Mouse (Mus musculus): ENCODE measurements around the gene Pla2g2f. TPM values are rescaled to one million over a fixed set of nuclear protein-coding genes. Genes with fewer than 3 reads are reported as not detected.

Pla2g2f gene
- polyA plus RNA-seq (2015; fragmentation: Nextera tagmentation; extraction: Ambion mirVana), result not detected in 2 replicates

DNA sequence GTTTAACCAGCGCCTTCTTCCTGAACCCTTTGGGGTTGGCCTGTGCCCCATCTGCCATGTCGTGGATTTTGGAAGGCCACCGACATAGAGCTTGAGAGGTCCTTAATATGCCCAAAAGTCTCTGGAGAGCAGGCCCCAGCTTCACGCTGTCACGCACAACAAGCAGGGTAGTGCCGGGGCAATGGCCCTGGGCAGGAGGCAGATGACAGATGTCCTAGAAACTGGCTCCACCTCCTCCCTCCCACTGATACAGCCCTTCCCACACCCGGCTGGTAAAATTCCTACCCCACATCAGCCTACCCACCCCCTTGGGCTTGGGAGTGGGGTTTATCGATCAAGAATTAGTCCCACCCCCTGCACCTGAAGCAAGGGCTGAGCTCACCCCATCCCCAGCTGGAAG, at the start of gene Pla2g2f:
TSS of gene Pla2g2f (minus strand) at position 211 of the 400 bp plus-strand sequence.
- H3K36me3 ChIP-seq (ENCODE audit: control insufficient read depth, insufficient read depth), result no peaks in the 10 kb centered on the region
- no peaks in the 10 kb centered on the region for H3K4me1 ChIP-seq (replicated peaks; ENCODE audit: control insufficient read depth, insufficient read depth, low read length)
- 84% methylated on average over 8 of the region's 8 CpGs for WGBS
- H3K4me3 ChIP-seq (replicated peaks; ENCODE audit: low read length), result no peak within 1 kb of the TSS
- H3K4me2 ChIP-seq (ENCODE audit: low read length), result no peak within 1 kb of the TSS
- no peak within 1 kb of the TSS for H3K27ac ChIP-seq (ENCODE audit: low read length)
- no peaks in the 10 kb centered on the region for H3K27me3 ChIP-seq (replicated peaks; ENCODE audit: control insufficient read depth, insufficient read depth, low read length)
- no peak for ATAC-seq
- no peaks in the 10 kb centered on the region for H3K9me3 ChIP-seq (ENCODE audit: control insufficient read depth, low read length)
- no peak within 1 kb of the TSS for H3K9ac ChIP-seq (replicated peaks; ENCODE audit: low read depth, low read length)

GRCm38 (mm10) chr4:138806920-138807541, 49.6 kb upstream of the Pla2g2f start:
- ATAC-seq, result no peak
- Histone ChIP-seq H3K9me3 (ENCODE audit: control insufficient read depth, low read length) (no peaks in the 10 kb centered on the region), H3K9ac (replicated peaks; ENCODE audit: low read depth, low read length) (no peak overlapping the region), H3K4me2 (ENCODE audit: low read length) (no peak overlapping the region), H3K27me3 (replicated peaks; ENCODE audit: control insufficient read depth, insufficient read depth, low read length) (no peaks in the 10 kb centered on the region), H3K4me1 (replicated peaks; ENCODE audit: control insufficient read depth, insufficient read depth, low read length) (peaks cover 6% of the 10 kb centered on the region; the same call in 1 of the 2 replicates), H3K27ac (ENCODE audit: low read length) (no peak overlapping the region), H3K4me3 (replicated peaks; ENCODE audit: low read length) (no peak overlapping the region), H3K36me3 (ENCODE audit: control insufficient read depth, insufficient read depth) (no peaks in the 10 kb centered on the region)
- 74% methylated on average over 7 of the region's 7 CpGs for WGBS

- H3K9me3 ChIP-seq (ENCODE audit: control insufficient read depth, low read length), result no peaks in the 10 kb centered on the region
- H3K4me3 ChIP-seq (replicated peaks; ENCODE audit: low read length), result no peak overlapping the region
- WGBS, result 85% methylated on average over 8 of the region's 8 CpGs
- no peak overlapping the region for H3K4me2 ChIP-seq (ENCODE audit: low read length)
- no peak overlapping the region for H3K27ac ChIP-seq (ENCODE audit: low read length)
- peaks cover 6% of the 10 kb centered on the region; the same call in 1 of the 2 replicates for H3K4me1 ChIP-seq (replicated peaks; ENCODE audit: control insufficient read depth, insufficient read depth, low read length)
- ATAC-seq, result no peak
- H3K9ac ChIP-seq (replicated peaks; ENCODE audit: low read depth, low read length), result no peak overlapping the region
- H3K27me3 ChIP-seq (replicated peaks; ENCODE audit: control insufficient read depth, insufficient read depth, low read length), result no peaks in the 10 kb centered on the region
- no peaks in the 10 kb centered on the region for H3K36me3 ChIP-seq (ENCODE audit: control insufficient read depth, insufficient read depth)
Measured at GRCm38 (mm10) chr4:138806160-138806559, 48.7 kb upstream of the Pla2g2f start.

- Histone ChIP-seq H3K4me1 (replicated peaks; ENCODE audit: control insufficient read depth, insufficient read depth, low read length) (peaks cover 6% of the 10 kb centered on the region; the same call in 1 of the 2 replicates), H3K4me2 (ENCODE audit: low read length) (no peak overlapping the region)
- WGBS, result 11% methylated on average over 8 of the region's 8 CpGs
Measured at GRCm38 (mm10) chr4:138805248-138805647, 47.8 kb upstream of the Pla2g2f start.

DNA sequence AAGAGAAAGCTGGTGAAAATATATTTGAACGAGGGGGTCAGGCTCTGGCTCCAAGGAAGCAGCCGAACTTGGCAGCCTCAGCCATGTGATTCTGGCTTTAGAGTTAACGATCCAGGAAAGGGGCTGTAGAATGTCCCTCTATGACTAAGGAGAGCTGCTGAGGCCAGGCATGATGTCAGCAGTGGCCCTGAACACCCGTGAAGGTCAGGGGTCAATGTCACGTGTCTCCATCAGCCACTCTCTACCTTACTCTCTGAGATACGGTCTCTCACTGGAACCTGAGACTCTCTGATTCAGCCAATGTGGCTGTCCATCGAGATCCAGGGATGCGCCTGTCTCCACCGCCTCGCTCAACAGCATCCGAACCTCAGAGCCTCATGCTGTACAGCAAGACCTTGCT, 45.5 kb upstream of the Pla2g2f start:
- no peak overlapping the region for H3K27ac ChIP-seq (ENCODE audit: low read length)
- no peak overlapping the region for H3K9ac ChIP-seq (replicated peaks; ENCODE audit: low read depth, low read length)
- no peak for ATAC-seq
- no peaks in the 10 kb centered on the region for H3K9me3 ChIP-seq (ENCODE audit: control insufficient read depth, low read length)
- H3K4me3 ChIP-seq (replicated peaks; ENCODE audit: low read length), result no peak overlapping the region
- H3K36me3 ChIP-seq (ENCODE audit: control insufficient read depth, insufficient read depth), result no peaks in the 10 kb centered on the region
- peaks cover 8% of the 10 kb centered on the region; the same call in 1 of the 2 replicates for H3K4me1 ChIP-seq (replicated peaks; ENCODE audit: control insufficient read depth, insufficient read depth, low read length)
- H3K27me3 ChIP-seq (replicated peaks; ENCODE audit: control insufficient read depth, insufficient read depth, low read length), result no peaks in the 10 kb centered on the region
- no peak overlapping the region for H3K4me2 ChIP-seq (ENCODE audit: low read length)
- 81% methylated on average over 11 of the region's 11 CpGs for WGBS

More at GRCm38 (mm10) chr4:138805248-138805647, 47.8 kb upstream of the Pla2g2f start:
- no peak overlapping the region for H3K9ac ChIP-seq (replicated peaks; ENCODE audit: low read depth, low read length)
- H3K27me3 ChIP-seq (replicated peaks; ENCODE audit: control insufficient read depth, insufficient read depth, low read length), result no peaks in the 10 kb centered on the region
- no peak overlapping the region for H3K4me3 ChIP-seq (replicated peaks; ENCODE audit: low read length)
- H3K27ac ChIP-seq (ENCODE audit: low read length), result no peak overlapping the region
- ATAC-seq, result no peak
- no peaks in the 10 kb centered on the region for H3K9me3 ChIP-seq (ENCODE audit: control insufficient read depth, low read length)
- H3K36me3 ChIP-seq (ENCODE audit: control insufficient read depth, insufficient read depth), result no peaks in the 10 kb centered on the region

DNA sequence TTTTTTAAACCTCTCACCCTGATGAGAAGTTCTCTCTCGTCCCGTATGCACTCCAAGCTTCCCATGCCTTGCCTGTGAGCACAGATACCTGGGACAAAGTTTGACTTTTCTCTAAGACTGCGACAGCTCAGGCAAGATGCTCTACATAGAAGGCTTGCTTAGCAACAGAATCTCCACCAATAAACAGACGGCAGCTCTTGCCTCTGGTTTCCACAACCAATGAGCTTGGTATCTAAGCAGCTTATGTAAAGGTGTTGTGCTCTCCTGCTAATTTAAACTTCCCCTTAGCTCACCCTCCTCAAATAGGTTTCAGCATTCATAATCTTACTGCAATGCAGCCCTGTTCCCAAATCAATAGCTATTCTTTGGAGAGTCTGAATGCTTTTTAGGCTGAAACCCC, 44.2 kb upstream of the Pla2g2f start:
- no peak for ATAC-seq
- H3K27ac ChIP-seq (ENCODE audit: low read length), result no peak overlapping the region
- H3K9me3 ChIP-seq (ENCODE audit: control insufficient read depth, low read length), result no peaks in the 10 kb centered on the region
- H3K4me3 ChIP-seq (replicated peaks; ENCODE audit: low read length), result no peak overlapping the region
- 80% methylated on average over 4 of the region's 4 CpGs for WGBS
- no peak overlapping the region for H3K9ac ChIP-seq (replicated peaks; ENCODE audit: low read depth, low read length)
- peaks cover 8% of the 10 kb centered on the region; the same call in 1 of the 2 replicates for H3K4me1 ChIP-seq (replicated peaks; ENCODE audit: control insufficient read depth, insufficient read depth, low read length)
- H3K27me3 ChIP-seq (replicated peaks; ENCODE audit: control insufficient read depth, insufficient read depth, low read length), result no peaks in the 10 kb centered on the region
- H3K4me2 ChIP-seq (ENCODE audit: low read length), result no peak overlapping the region
- no peaks in the 10 kb centered on the region for H3K36me3 ChIP-seq (ENCODE audit: control insufficient read depth, insufficient read depth)

- no peak overlapping the region for H3K4me2 ChIP-seq (ENCODE audit: low read length)
- no peak for ATAC-seq
- no peaks in the 10 kb centered on the region for H3K27me3 ChIP-seq (replicated peaks; ENCODE audit: control insufficient read depth, insufficient read depth, low read length)
- H3K9ac ChIP-seq (replicated peaks; ENCODE audit: low read depth, low read length), result no peak overlapping the region
- no peaks in the 10 kb centered on the region for H3K36me3 ChIP-seq (ENCODE audit: control insufficient read depth, insufficient read depth)
- H3K4me1 ChIP-seq (replicated peaks; ENCODE audit: control insufficient read depth, insufficient read depth, low read length), result peaks cover 5% of the 10 kb centered on the region; the same call in 1 of the 2 replicates
- H3K27ac ChIP-seq (ENCODE audit: low read length), result no peak overlapping the region
- no peaks in the 10 kb centered on the region for H3K9me3 ChIP-seq (ENCODE audit: control insufficient read depth, low read length)
- WGBS, result 71% methylated on average over 12 of the region's 12 CpGs
- no peak overlapping the region for H3K4me3 ChIP-seq (replicated peaks; ENCODE audit: low read length)
Measured at GRCm38 (mm10) chr4:138800134-138800744, 42.8 kb upstream of the Pla2g2f start.

DNA sequence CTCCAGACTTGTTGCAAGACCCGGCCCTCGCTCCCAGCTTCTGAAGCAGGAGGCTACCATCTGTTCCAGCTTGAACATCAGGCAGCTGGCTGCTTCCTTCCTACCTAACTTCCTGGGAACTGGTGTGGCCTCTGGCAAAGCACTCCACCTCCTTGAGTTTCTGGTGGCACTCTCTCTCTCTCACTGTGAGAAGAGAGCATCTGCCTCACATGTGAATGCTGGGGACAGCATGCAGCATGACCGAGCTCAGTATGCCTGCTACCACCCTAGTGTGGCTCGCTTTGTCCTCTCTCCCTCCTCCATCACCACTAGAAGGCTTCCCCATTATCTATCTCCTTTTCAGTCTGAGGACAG, 39.8 kb upstream of the Pla2g2f start:
- 83% methylated on average over 4 of the region's 4 CpGs for WGBS
- Histone ChIP-seq H3K4me1 (replicated peaks; ENCODE audit: control insufficient read depth, insufficient read depth, low read length) (peaks cover 2% of the 10 kb centered on the region; the same call in 1 of the 2 replicates), H3K4me2 (ENCODE audit: low read length) (no peak overlapping the region), H3K9me3 (ENCODE audit: control insufficient read depth, low read length) (no peaks in the 10 kb centered on the region), H3K27ac (ENCODE audit: low read length) (no peak overlapping the region), H3K27me3 (replicated peaks; ENCODE audit: control insufficient read depth, insufficient read depth, low read length) (no peaks in the 10 kb centered on the region), H3K36me3 (ENCODE audit: control insufficient read depth, insufficient read depth) (no peaks in the 10 kb centered on the region), H3K4me3 (replicated peaks; ENCODE audit: low read length) (no peak overlapping the region), H3K9ac (replicated peaks; ENCODE audit: low read depth, low read length) (no peak overlapping the region)
- no peak for ATAC-seq

- Histone ChIP-seq H3K9ac (replicated peaks; ENCODE audit: low read depth, low read length) (no peak overlapping the region), H3K4me3 (replicated peaks; ENCODE audit: low read length) (no peak overlapping the region), H3K27me3 (replicated peaks; ENCODE audit: control insufficient read depth, insufficient read depth, low read length) (no peaks in the 10 kb centered on the region), H3K4me1 (replicated peaks; ENCODE audit: control insufficient read depth, insufficient read depth, low read length) (peaks cover 2% of the 10 kb centered on the region; the same call in 1 of the 2 replicates), H3K27ac (ENCODE audit: low read length) (no peak overlapping the region), H3K4me2 (ENCODE audit: low read length) (no peak overlapping the region), H3K36me3 (ENCODE audit: control insufficient read depth, insufficient read depth) (no peaks in the 10 kb centered on the region), H3K9me3 (ENCODE audit: control insufficient read depth, low read length) (no peaks in the 10 kb centered on the region)
- no peak for ATAC-seq
- WGBS, result 48% methylated on average over 6 of the region's 6 CpGs
Measured at GRCm38 (mm10) chr4:138796513-138797216, 39.2 kb upstream of the Pla2g2f start.
